Mouse (Mus musculus): ENCODE data around the gene Cct5. TPM values are rescaled to one million over a fixed set of nuclear protein-coding genes. Genes with fewer than 3 reads are reported as not detected.

Gene Cct5
- polyA plus RNA-seq, 1 experiment = 619 TPM

GRCm38 (mm10) chr15:31547421-31547820 is 54.2 kb downstream of the Cct5 start:
- TF ChIP-seq MYOD1 (IDR thresholded peaks at IDR 0.05; ENCODE audit: control insufficient read depth, insufficient read length, low read depth) (no peak), CTCF (IDR thresholded peaks at IDR 0.05; ENCODE audit: control insufficient read depth, insufficient read depth, insufficient read length) (no peak), USF1 (IDR thresholded peaks at IDR 0.05; ENCODE audit: low read depth) (no peak), FOSL1 (IDR thresholded peaks at IDR 0.05; ENCODE audit: insufficient read depth, low read length, poor library complexity, severe bottlenecking) (no peak), CEBPB (IDR thresholded peaks at IDR 0.05; ENCODE audit: low read depth) (no peak), MYOG (IDR thresholded peaks at IDR 0.05; ENCODE audit: control insufficient read depth, extremely low read depth, insufficient read length) (no peak), MAX (IDR thresholded peaks at IDR 0.05) (no peak)

GRCm38 (mm10) chr15:31546291-31546690 is 55.3 kb downstream of the Cct5 start:
- TF ChIP-seq MAX (IDR thresholded peaks at IDR 0.05) (no peak), MYOD1 (IDR thresholded peaks at IDR 0.05; ENCODE audit: control insufficient read depth, insufficient read length, low read depth) (no peak), CEBPB (IDR thresholded peaks at IDR 0.05; ENCODE audit: low read depth) (no peak), FOSL1 (IDR thresholded peaks at IDR 0.05; ENCODE audit: insufficient read depth, low read length, poor library complexity, severe bottlenecking) (peak; percentile 46), MYOG (IDR thresholded peaks at IDR 0.05; ENCODE audit: control insufficient read depth, extremely low read depth, insufficient read length) (no peak)
- Histone ChIP-seq H3K27me3 (ENCODE audit: control insufficient read depth, insufficient read depth, insufficient read length) (no peaks in the 10 kb centered on the region), H3K79me3 (ENCODE audit: low read depth) (no peaks in the 10 kb centered on the region), H3ac (ENCODE audit: control insufficient read depth, insufficient read length, low read depth) (no peak overlapping the region), H3K36me3 (ENCODE audit: control insufficient read depth, insufficient read depth) (no peaks in the 10 kb centered on the region), H3K79me2 (ENCODE audit: control insufficient read depth, insufficient read depth) (no peaks in the 10 kb centered on the region), H3K4me3 (ENCODE audit: insufficient read depth, poor library complexity, severe bottlenecking) (no peak overlapping the region)

More at GRCm38 (mm10) chr15:31547421-31547820, 54.2 kb downstream of the Cct5 start:
- Histone ChIP-seq H3K36me3 (ENCODE audit: control insufficient read depth, insufficient read depth) (no peaks in the 10 kb centered on the region), H3K27me3 (ENCODE audit: control insufficient read depth, insufficient read depth, insufficient read length) (no peaks in the 10 kb centered on the region), H3K79me2 (ENCODE audit: control insufficient read depth, insufficient read depth) (no peaks in the 10 kb centered on the region), H3ac (ENCODE audit: control insufficient read depth, insufficient read length, low read depth) (no peak overlapping the region), H3K79me3 (ENCODE audit: low read depth) (no peaks in the 10 kb centered on the region), H3K4me3 (ENCODE audit: insufficient read depth, poor library complexity, severe bottlenecking) (no peak overlapping the region)

- no peak for TF ChIP-seq CEBPB (IDR thresholded peaks at IDR 0.05; ENCODE audit: low read depth)
- no peak for TF ChIP-seq MAX (IDR thresholded peaks at IDR 0.05)
- TF ChIP-seq CTCF (IDR thresholded peaks at IDR 0.05; ENCODE audit: control insufficient read depth, insufficient read depth, insufficient read length) = no peak
- Histone ChIP-seq H3K79me2 (ENCODE audit: control insufficient read depth, insufficient read depth) (no peaks in the 10 kb centered on the region), H3K79me3 (ENCODE audit: low read depth) (no peaks in the 10 kb centered on the region), H3K4me3 (ENCODE audit: insufficient read depth, poor library complexity, severe bottlenecking) (no peak overlapping the region), H3ac (ENCODE audit: control insufficient read depth, insufficient read length, low read depth) (no peak overlapping the region), H3K36me3 (ENCODE audit: control insufficient read depth, insufficient read depth) (no peaks in the 10 kb centered on the region), H3K27me3 (ENCODE audit: control insufficient read depth, insufficient read depth, insufficient read length) (no peaks in the 10 kb centered on the region)
Measured at GRCm38 (mm10) chr15:31545058-31545457, 56.5 kb downstream of the Cct5 start.

- Histone ChIP-seq H3K27me3 (ENCODE audit: control insufficient read depth, insufficient read depth, insufficient read length) (no peaks in the 10 kb centered on the region), H3K36me3 (ENCODE audit: control insufficient read depth, insufficient read depth) (no peaks in the 10 kb centered on the region), H3K79me3 (ENCODE audit: low read depth) (no peaks in the 10 kb centered on the region), H3K4me3 (ENCODE audit: insufficient read depth, poor library complexity, severe bottlenecking) (no peak overlapping the region), H3ac (ENCODE audit: control insufficient read depth, insufficient read length, low read depth) (no peak overlapping the region), H3K79me2 (ENCODE audit: control insufficient read depth, insufficient read depth) (no peaks in the 10 kb centered on the region)
- TF ChIP-seq USF1 (IDR thresholded peaks at IDR 0.05; ENCODE audit: low read depth) (no peak), MYOG (IDR thresholded peaks at IDR 0.05; ENCODE audit: control insufficient read depth, extremely low read depth, insufficient read length) (no peak), CTCF (IDR thresholded peaks at IDR 0.05; ENCODE audit: control insufficient read depth, insufficient read depth, insufficient read length) (no peak), MAX (IDR thresholded peaks at IDR 0.05) (no peak), CEBPB (IDR thresholded peaks at IDR 0.05; ENCODE audit: low read depth) (no peak), MYOD1 (IDR thresholded peaks at IDR 0.05; ENCODE audit: control insufficient read depth, insufficient read length, low read depth) (no peak)
Measured at GRCm38 (mm10) chr15:31543246-31543645, 58.4 kb downstream of the Cct5 start.

GRCm38 (mm10) chr15:31542013-31542958 is 59.3 kb downstream of the Cct5 start:
- TF ChIP-seq MYOG (IDR thresholded peaks at IDR 0.05; ENCODE audit: control insufficient read depth, extremely low read depth, insufficient read length) (no peak), CTCF (IDR thresholded peaks at IDR 0.05; ENCODE audit: control insufficient read depth, insufficient read depth, insufficient read length) (no peak), USF1 (IDR thresholded peaks at IDR 0.05; ENCODE audit: low read depth) (no peak), MAX (IDR thresholded peaks at IDR 0.05) (no peak), CEBPB (IDR thresholded peaks at IDR 0.05; ENCODE audit: low read depth) (no peak), MYOD1 (IDR thresholded peaks at IDR 0.05; ENCODE audit: control insufficient read depth, insufficient read length, low read depth) (no peak), FOSL1 (IDR thresholded peaks at IDR 0.05; ENCODE audit: insufficient read depth, low read length, poor library complexity, severe bottlenecking) (no peak)
- Histone ChIP-seq H3ac (ENCODE audit: control insufficient read depth, insufficient read length, low read depth) (no peak overlapping the region), H3K79me3 (ENCODE audit: low read depth) (no peaks in the 10 kb centered on the region), H3K79me2 (ENCODE audit: control insufficient read depth, insufficient read depth) (no peaks in the 10 kb centered on the region), H3K36me3 (ENCODE audit: control insufficient read depth, insufficient read depth) (no peaks in the 10 kb centered on the region), H3K27me3 (ENCODE audit: control insufficient read depth, insufficient read depth, insufficient read length) (no peaks in the 10 kb centered on the region), H3K4me3 (ENCODE audit: insufficient read depth, poor library complexity, severe bottlenecking) (no peak overlapping the region)

Other genes with a start within 250 kb of the Cct5 start
- gene Ankrd33b, start 234.1 kb downstream of the Cct5 start, polyA plus RNA-seq (2012; fragmentation: generic; extraction: Trizol) = 6.1 TPM
- gene Ropn1l, start 148.1 kb downstream of the Cct5 start, polyA plus RNA-seq (2012; fragmentation: generic; extraction: Trizol) = 3.7 TPM
- 22.5 TPM for gene March6, start 70.8 kb downstream of the Cct5 start, polyA plus RNA-seq (2012; fragmentation: generic; extraction: Trizol)
- gene Cmbl, start 36.4 kb downstream of the Cct5 start, polyA plus RNA-seq (2012; fragmentation: generic; extraction: Trizol) = 5.3 TPM
- gene Fam173b, start within 50 bp of the Cct5 start, polyA plus RNA-seq (2012; fragmentation: generic; extraction: Trizol) = 34.0 TPM